Mouse (Mus musculus) liver, embryonic 11.5 days (tissue): ENCODE measurements around the gene Krt24. TPM values are rescaled to one million over a fixed set of nuclear protein-coding genes. Genes with fewer than 3 reads are reported as not detected.
A peak's percentile ranks its signal among the peaks of the same experiment; 100 is the strongest.

Experiments
- ATAC-seq: fragments of 200-750 bp; cut with Nextera tagmentation; replicated peaks from 2 replicates; pipeline ENCODE4 v1.8.0; 2017; ENCODE audit warnings: moderate number of reproducible peaks, mild to moderate bottlenecking, moderate TSS enrichment, moderate library complexity; ENCODE audit not compliant: low FRiP score
- DNase-seq: peaks from one replicate; pipeline ENCODE4 v3.0.0-alpha.2; 2017; ENCODE audit warnings: low spot score
- H3K27ac ChIP-seq: fragments of 300-500 bp; sonication (generic); 2 replicates; pipeline ENCODE4 v1.5.1; 2014; ENCODE audit warnings: mild to moderate bottlenecking, low read depth, low read length, control low read depth
- H3K27me3 ChIP-seq: fragments of 300-500 bp; sonication (generic); replicated peaks from 2 replicates; pipeline ENCODE4 v1.6.1; 2014; ENCODE audit warnings: low read length, mixed read lengths; ENCODE audit not compliant: control insufficient read depth, insufficient read depth
- H3K36me3 ChIP-seq: fragments of 300-500 bp; sonication (generic); 2 replicates; pipeline ENCODE4 v1.6.1; 2014; ENCODE audit warnings: mild to moderate bottlenecking, low read length, moderate library complexity, mixed read lengths; ENCODE audit not compliant: control insufficient read depth, insufficient read depth
- H3K4me1 ChIP-seq: fragments of 300-500 bp; sonication (generic); replicated peaks from 2 replicates; pipeline ENCODE4 v1.6.1; 2014; ENCODE audit warnings: low read length, mixed read lengths; ENCODE audit not compliant: control insufficient read depth, insufficient read depth
- H3K4me2 ChIP-seq: fragments of 300-500 bp; sonication (generic); 2 replicates; pipeline ENCODE4 v1.6.1; 2014; ENCODE audit warnings: mild to moderate bottlenecking, control low read depth, moderate library complexity
- H3K4me3 ChIP-seq: fragments of 300-500 bp; sonication (generic); 2 replicates; pipeline ENCODE4 v1.5.1; 2014; ENCODE audit warnings: low read depth, low read length, control low read depth
- H3K9ac ChIP-seq: fragments of 300-500 bp; sonication (generic); 2 replicates; pipeline ENCODE4 v1.6.1; 2014; ENCODE audit warnings: low read depth, low read length, control low read depth
- H3K9me3 ChIP-seq: fragments of 300-500 bp; sonication (generic); 2 replicates; pipeline ENCODE4 v1.6.1; 2016; ENCODE audit warnings: low read length, inconsistent platforms, mixed read lengths; ENCODE audit not compliant: control insufficient read depth
- WGBS: fragments of 180-500 bp; shearing (Covaris S2); extraction: QIAGEN DNeasy Blood & Tissue Kit; methylation state at CpG from one replicate; pipeline ENCODE4 v1.1.7; 2014; 5-methylcytosine and 5-hydroxymethylcytosine counted together
- polyA plus RNA-seq: library from polyadenylated mRNA; unstranded; fragments of >200 nt; fragmentation: Nextera tagmentation; extraction: Ambion mirVana; gene quantifications from 2 replicates; pipeline ENCODE4 v1.2.1, GENCODE M21; 2014

The Krt24 gene
- polyA plus RNA-seq, 1 experiment from 2014 or later, result not detected

- no peaks in the 10 kb centered on the region for H3K4me1 ChIP-seq
- ATAC-seq, result peak; percentile 51; the same call in 1 of the 2 replicates
- H3K9ac ChIP-seq, result no peak overlapping the region
- no peaks in the 10 kb centered on the region for H3K27me3 ChIP-seq
- H3K36me3 ChIP-seq, result no peaks in the 10 kb centered on the region
- peak; percentile 45 for DNase-seq
- no peak overlapping the region for H3K27ac ChIP-seq
- 0 out of 2 replicates have a peak, but pooled peaks cover 3% of the 10 kb centered on the region for H3K9me3 ChIP-seq
- no peak overlapping the region for H3K4me3 ChIP-seq
- WGBS, result 27% methylated on average over 2 of the region's 2 CpGs
- H3K4me2 ChIP-seq, result no peak overlapping the region
Measured at GRCm38 (mm10) chr11:99307579-99307978, 22.5 kb upstream of the Krt24 start.

DNA sequence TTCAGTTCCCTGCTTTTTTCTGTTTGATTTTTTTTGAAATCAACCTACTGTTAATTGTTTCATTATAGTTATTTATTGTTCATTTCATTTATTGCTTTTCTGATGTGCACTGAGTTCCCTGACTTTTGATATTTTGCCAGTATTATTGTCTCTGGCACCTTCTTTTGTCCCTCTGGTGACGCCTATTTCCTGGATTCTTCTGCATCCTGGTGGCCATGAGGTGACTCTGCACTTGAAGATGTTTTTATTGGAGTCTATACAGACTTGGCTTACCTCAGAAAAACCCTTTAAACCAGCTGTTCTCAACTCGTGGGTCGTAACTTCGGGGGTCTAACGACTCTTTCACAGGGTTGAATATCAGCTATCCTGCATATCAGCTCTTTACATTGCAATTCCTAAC, 10.0 kb upstream of the Krt24 start:
- WGBS, result 51% methylated on average over 5 of the region's 5 CpGs

GRCm38 (mm10) chr11:99292846-99293245, 7.8 kb upstream of the Krt24 start:
- no peak overlapping the region for H3K4me3 ChIP-seq
- DNase-seq, result no peak
- no peak for ATAC-seq
- H3K27me3 ChIP-seq, result no peaks in the 10 kb centered on the region
- H3K4me1 ChIP-seq, result no peaks in the 10 kb centered on the region
- H3K9me3 ChIP-seq, result no peaks in the 10 kb centered on the region
- H3K36me3 ChIP-seq, result no peaks in the 10 kb centered on the region
- no peak overlapping the region for H3K4me2 ChIP-seq
- H3K9ac ChIP-seq, result no peak overlapping the region
- no peak overlapping the region for H3K27ac ChIP-seq
- WGBS, result 57% methylated on average over 5 of the region's 5 CpGs

More for the DNA sequence above, 10.0 kb upstream of the Krt24 start:
- ATAC-seq, result no peak
- DNase-seq, result no peak
- Histone ChIP-seq H3K36me3 (no peaks in the 10 kb centered on the region), H3K9ac (no peak overlapping the region), H3K4me1 (no peaks in the 10 kb centered on the region), H3K4me3 (no peak overlapping the region), H3K4me2 (no peak overlapping the region), H3K9me3 (no peaks in the 10 kb centered on the region), H3K27ac (no peak overlapping the region), H3K27me3 (no peaks in the 10 kb centered on the region)

- Histone ChIP-seq H3K4me2 (no peak overlapping the region), H3K27ac (no peak overlapping the region), H3K4me3 (no peak overlapping the region), H3K9me3 (no peaks in the 10 kb centered on the region), H3K36me3 (no peaks in the 10 kb centered on the region), H3K9ac (no peak overlapping the region), H3K27me3 (no peaks in the 10 kb centered on the region), H3K4me1 (no peaks in the 10 kb centered on the region)
- DNase-seq (no peak), ATAC-seq (no peak)
- 74% methylated on average over 5 of the region's 5 CpGs for WGBS
Measured at GRCm38 (mm10) chr11:99284011-99284410, 1.1 kb downstream of the Krt24 start.

GRCm38 (mm10) chr11:99283334-99283733, 1.7 kb downstream of the Krt24 start:
- Histone ChIP-seq H3K36me3 (no peaks in the 10 kb centered on the region), H3K9ac (no peak overlapping the region), H3K9me3 (no peaks in the 10 kb centered on the region), H3K4me1 (no peaks in the 10 kb centered on the region), H3K27ac (no peak overlapping the region), H3K27me3 (no peaks in the 10 kb centered on the region), H3K4me2 (no peak overlapping the region), H3K4me3 (no peak overlapping the region)
- DNase-seq (no peak), ATAC-seq (no peak)
- WGBS, result 49% methylated on average over 4 of the region's 4 CpGs

DNA sequence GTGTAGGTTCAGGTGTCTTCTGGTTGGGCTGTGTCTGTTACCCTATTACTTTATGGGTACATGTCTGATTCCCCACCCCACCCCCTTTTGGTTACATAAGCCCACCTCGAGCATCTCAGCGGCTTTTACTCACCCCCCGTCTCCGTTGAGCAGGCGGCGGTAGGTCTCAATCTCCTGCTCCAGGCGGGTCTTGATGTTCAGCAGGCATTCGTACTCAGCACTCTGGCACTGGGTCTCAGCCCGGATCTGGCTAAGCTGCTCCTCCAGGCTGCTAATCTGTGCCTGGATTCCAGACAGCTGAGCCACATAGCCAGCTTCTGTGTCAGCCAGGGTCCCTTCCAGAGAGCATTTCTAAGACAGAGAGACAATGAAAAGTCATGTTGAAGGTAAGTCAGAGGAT, 3.9 kb downstream of the Krt24 start:
- no peak for ATAC-seq
- Histone ChIP-seq H3K27me3 (no peaks in the 10 kb centered on the region), H3K4me3 (no peak overlapping the region), H3K4me2 (no peak overlapping the region), H3K9me3 (no peaks in the 10 kb centered on the region), H3K4me1 (no peaks in the 10 kb centered on the region), H3K36me3 (no peaks in the 10 kb centered on the region), H3K27ac (no peak overlapping the region), H3K9ac (no peak overlapping the region)
- no peak for DNase-seq
- WGBS, result 74% methylated on average over 9 of the region's 9 CpGs

- H3K9ac ChIP-seq, result no peak overlapping the region
- H3K4me1 ChIP-seq, result no peaks in the 10 kb centered on the region
- no peaks in the 10 kb centered on the region for H3K36me3 ChIP-seq
- WGBS, result 62% methylated on average over 5 of the region's 5 CpGs
- no peak overlapping the region for H3K27ac ChIP-seq
- H3K4me2 ChIP-seq, result no peak overlapping the region
- no peaks in the 10 kb centered on the region for H3K27me3 ChIP-seq
- ATAC-seq (no peak), DNase-seq (no peak)
- no peak overlapping the region for H3K4me3 ChIP-seq
- no peaks in the 10 kb centered on the region for H3K9me3 ChIP-seq
Measured at GRCm38 (mm10) chr11:99279986-99280385, 5.1 kb downstream of the Krt24 start.

DNA sequence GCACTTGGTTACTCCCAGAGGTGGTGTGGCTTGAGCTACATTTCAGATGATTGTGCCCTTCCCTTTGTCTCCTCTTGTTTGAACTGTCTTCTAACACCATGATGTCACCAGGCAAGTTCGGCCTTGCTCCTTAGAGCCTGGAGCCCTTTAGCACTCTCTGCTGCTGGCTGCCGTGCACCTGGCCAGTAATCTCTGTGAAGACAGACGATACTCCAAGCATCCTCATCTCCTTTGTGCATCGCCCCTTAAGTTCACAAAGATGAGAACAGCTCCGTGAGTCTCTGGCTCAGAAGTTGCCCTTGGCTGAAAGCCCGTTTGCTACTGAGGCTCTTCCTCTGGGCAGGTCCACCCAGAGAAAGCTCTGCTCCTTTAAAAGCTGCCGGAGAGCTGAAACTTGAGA, 8.3 kb downstream of the Krt24 start:
- no peaks in the 10 kb centered on the region for H3K27me3 ChIP-seq
- H3K4me2 ChIP-seq, result no peak overlapping the region
- ATAC-seq (no peak), DNase-seq (no peak)
- H3K4me3 ChIP-seq, result no peak overlapping the region
- no peaks in the 10 kb centered on the region for H3K9me3 ChIP-seq
- 52% methylated on average over 7 of the region's 7 CpGs for WGBS
- H3K9ac ChIP-seq, result no peak overlapping the region
- no peak overlapping the region for H3K27ac ChIP-seq
- H3K36me3 ChIP-seq, result no peaks in the 10 kb centered on the region
- H3K4me1 ChIP-seq, result no peaks in the 10 kb centered on the region

- no peak overlapping the region; the same call in 1 of the 2 replicates for H3K27ac ChIP-seq
- no peak overlapping the region for H3K9ac ChIP-seq
- 71% methylated on average over 6 of the region's 6 CpGs for WGBS
- H3K9me3 ChIP-seq, result no peaks in the 10 kb centered on the region
- ATAC-seq, result no peak
- no peak overlapping the region for H3K4me3 ChIP-seq
- H3K36me3 ChIP-seq, result no peaks in the 10 kb centered on the region
- no peak for DNase-seq
- no peak overlapping the region for H3K4me2 ChIP-seq
- H3K27me3 ChIP-seq, result no peaks in the 10 kb centered on the region
- H3K4me1 ChIP-seq, result no peaks in the 10 kb centered on the region
Measured at GRCm38 (mm10) chr11:99275624-99276023, 9.4 kb downstream of the Krt24 start.
